Mouse (Mus musculus): Measurements from ENCODE around the gene Qdpr.
A peak's percentile ranks its signal among the peaks of the same experiment; 100 is the strongest.
"Not testable (repeated sequence)": the region's sequence is repeated elsewhere in the genome, so short reads cannot be mapped to it uniquely, and the experiment has no call there.

The Qdpr gene

GRCm38 (mm10) chr5:45453451-45453850, 3.4 kb upstream of the Qdpr start, which contains the start of gene Clrn2:
Gene Clrn2, plus strand, starts transcription at chr5:45453751.
- DNase-seq (ENCODE audit: low read depth, low spot score) = no peak

- DNase-seq (ENCODE audit: low read depth, low spot score) = peak; percentile 28
Measured at GRCm38 (mm10) chr5:45449206-45449605, 830 bp downstream of the Qdpr start.

- DNase-seq (ENCODE audit: low read depth, low spot score) = peak; percentile 6
Measured at GRCm38 (mm10) chr5:45448676-45449075, 1.4 kb downstream of the Qdpr start.

- no peak for DNase-seq (ENCODE audit: low read depth, low spot score)
Measured at GRCm38 (mm10) chr5:45444130-45444832, 5.8 kb downstream of the Qdpr start.

- DNase-seq (ENCODE audit: low read depth, low spot score) = no peak
Measured at GRCm38 (mm10) chr5:45441745-45442144, 8.3 kb downstream of the Qdpr start.

GRCm38 (mm10) chr5:45441124-45441523, 8.9 kb downstream of the Qdpr start:
- DNase-seq (ENCODE audit: low read depth, low spot score) = no peak

- no peak for DNase-seq (ENCODE audit: low read depth, low spot score)
Measured at GRCm38 (mm10) chr5:45438301-45438700, 11.7 kb downstream of the Qdpr start.

GRCm38 (mm10) chr5:45437826-45438225, 12.2 kb downstream of the Qdpr start:
- no peak for DNase-seq (ENCODE audit: low read depth, low spot score)

- DNase-seq (ENCODE audit: low read depth, low spot score) = no peak
Measured at GRCm38 (mm10) chr5:45435967-45436950, 13.8 kb downstream of the Qdpr start.

- DNase-seq (ENCODE audit: low read depth, low spot score) = no peak
Measured at GRCm38 (mm10) chr5:45427891-45428290, 22.1 kb downstream of the Qdpr start.

- DNase-seq (ENCODE audit: low read depth, low spot score) = no peak
Measured at GRCm38 (mm10) chr5:45426416-45427034, 23.5 kb downstream of the Qdpr start.

- DNase-seq (ENCODE audit: low read depth, low spot score) = not testable (repeated sequence)
Measured at GRCm38 (mm10) chr5:45425771-45426170, 24.3 kb downstream of the Qdpr start.

- peak; percentile 58 for DNase-seq (ENCODE audit: low read depth, low spot score)
Measured at GRCm38 (mm10) chr5:45424021-45424886, 25.8 kb downstream of the Qdpr start.

- DNase-seq (ENCODE audit: low read depth, low spot score) = no peak
Measured at GRCm38 (mm10) chr5:45421881-45422844, 27.9 kb downstream of the Qdpr start.

- DNase-seq (ENCODE audit: low read depth, low spot score) = peak; percentile 19
Measured at GRCm38 (mm10) chr5:45419841-45420638, 30.0 kb downstream of the Qdpr start.

- DNase-seq (ENCODE audit: low read depth, low spot score) = no peak
Measured at GRCm38 (mm10) chr5:45417859-45418443, 32.1 kb downstream of the Qdpr start.

GRCm38 (mm10) chr5:45416478-45416877, 33.6 kb downstream of the Qdpr start:
- DNase-seq (ENCODE audit: low read depth, low spot score) = no peak

GRCm38 (mm10) chr5:45406129-45406528, 43.9 kb downstream of the Qdpr start:
- no peak for DNase-seq (ENCODE audit: low read depth, low spot score)

- peak; percentile 60 for DNase-seq (ENCODE audit: low read depth, low spot score)
Measured at GRCm38 (mm10) chr5:45402632-45403031, 47.4 kb downstream of the Qdpr start.
